Mouse (Mus musculus) liver, adult 2 months (tissue): ENCODE data around the gene Sh2b1. TPM values are rescaled to one million over a fixed set of nuclear protein-coding genes. Genes with fewer than 3 reads are reported as not detected.
"Not testable (repeated sequence)": the region's sequence is repeated elsewhere in the genome, so short reads cannot be mapped to it uniquely, and the experiment has no call there.

Experiments used
- DNase-seq: peaks from one replicate; pipeline ENCODE4 v3.0.0-alpha.2; 2011; ENCODE audit warnings: low read depth, low spot score; ENCODE audit errors: extremely low read depth
- H3K27ac ChIP-seq: fragments of 200-500 bp; replicated peaks from 2 replicates; pipeline ENCODE4 v1.5.1; 2012; ENCODE audit warnings: low read depth, mild to moderate bottlenecking, control low read depth, inconsistent platforms, low read length; ENCODE audit not compliant: insufficient read depth
- H3K27me3 ChIP-seq: fragments of 200-500 bp; 2 replicates; pipeline ENCODE4 v1.6.1; 2012; ENCODE audit warnings: mild to moderate bottlenecking, moderate library complexity, low read length, inconsistent platforms; ENCODE audit not compliant: control insufficient read depth, insufficient read depth
- H3K36me3 ChIP-seq: fragments of 200-500 bp; 2 replicates; pipeline ENCODE4 v1.6.1; 2012; ENCODE audit warnings: low read length, inconsistent platforms; ENCODE audit not compliant: control insufficient read depth, insufficient read depth
- H3K4me1 ChIP-seq: fragments of 200-500 bp; 2 replicates; pipeline ENCODE4 v1.6.1; 2011; ENCODE audit warnings: low read length; ENCODE audit not compliant: control insufficient read depth, insufficient read depth
- H3K4me3 ChIP-seq: fragments of 200-500 bp; 2 replicates; pipeline ENCODE4 v1.5.1; 2011; ENCODE audit warnings: low read depth, mild to moderate bottlenecking, control low read depth, low read length, moderate library complexity; ENCODE audit not compliant: insufficient read depth
- H3K79me2 ChIP-seq: fragments of 200-500 bp; 2 replicates; pipeline ENCODE4 v1.6.1; 2012; ENCODE audit warnings: inconsistent platforms, mild to moderate bottlenecking, low read length, moderate library complexity; ENCODE audit not compliant: control insufficient read depth, insufficient read depth
- H3K9ac ChIP-seq: fragments of 200-500 bp; 2 replicates; pipeline ENCODE4 v1.6.1; 2012; ENCODE audit warnings: low read depth, mild to moderate bottlenecking, control low read depth, inconsistent platforms, low read length
- CTCF ChIP-seq: fragments of 200-500 bp; IDR thresholded peaks from 2 replicates; pipeline ENCODE4 v1.5.1; 2011; ENCODE audit warnings: low read depth, low read length, control low read depth
- POLR2A ChIP-seq: fragments of 200-500 bp; IDR thresholded peaks from 2 replicates; pipeline ENCODE4 v1.6.1; 2011; ENCODE audit warnings: low read length, control low read depth; ENCODE audit not compliant: insufficient read depth; ENCODE audit errors: extremely low read depth
- WGBS: fragments of 180-500 bp; shearing (Covaris S2); methylation state at CpG from one replicate; pipeline ENCODE4 v1.1.7; 2018; 5-methylcytosine and 5-hydroxymethylcytosine counted together
- polyA plus RNA-seq: library from polyadenylated mRNA; depleted of rRNA; stranded (reverse); fragments of >200 nt; gene quantifications from 2 replicates; pipeline ENCODE4 v1.2.3, GENCODE M21; 2012
- total RNA-seq: library from RNA; depleted of rRNA; stranded (reverse); fragments of >200 nt; gene quantifications from 2 replicates; pipeline ENCODE4 v1.2.3, GENCODE M21; 2014

Sh2b1 gene
- total and polyA plus RNA-seq, 2 experiments = 4.6 to 43.1 TPM

DNA sequence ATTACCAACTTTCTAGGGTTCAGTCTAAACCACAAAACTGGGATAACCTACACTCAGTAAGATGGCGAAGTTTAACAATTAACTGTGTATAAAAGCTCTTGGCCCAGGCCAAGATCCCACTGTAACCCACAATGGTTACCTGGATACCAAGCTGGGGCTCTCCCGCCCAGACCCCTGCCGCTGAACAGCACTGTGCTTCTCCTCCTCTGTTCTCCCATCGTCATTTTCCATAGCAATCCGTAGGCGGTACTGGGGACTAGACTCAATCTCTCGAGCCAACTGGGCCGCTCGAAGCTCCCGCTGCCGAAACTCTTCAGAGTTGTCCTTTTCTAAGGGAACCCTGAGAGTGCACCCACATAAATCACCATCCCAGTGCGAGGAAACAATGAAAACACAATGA, 22.7 kb upstream of the Sh2b1 start:
- Histone ChIP-seq H3K79me2 (peaks cover 4% of the 10 kb centered on the region; the same call in 1 of the 2 replicates), H3K27ac (no peak overlapping the region), H3K9ac (no peak overlapping the region), H3K27me3 (no peaks in the 10 kb centered on the region), H3K36me3 (peaks cover 73% of the 10 kb centered on the region), H3K4me3 (no peak overlapping the region), H3K4me1 (no peaks in the 10 kb centered on the region; the same call in 1 of the 2 replicates)
- TF ChIP-seq CTCF (no peak), POLR2A (no peak)
- WGBS = 92% methylated on average over 12 of the region's 12 CpGs
- DNase-seq = no peak

DNA sequence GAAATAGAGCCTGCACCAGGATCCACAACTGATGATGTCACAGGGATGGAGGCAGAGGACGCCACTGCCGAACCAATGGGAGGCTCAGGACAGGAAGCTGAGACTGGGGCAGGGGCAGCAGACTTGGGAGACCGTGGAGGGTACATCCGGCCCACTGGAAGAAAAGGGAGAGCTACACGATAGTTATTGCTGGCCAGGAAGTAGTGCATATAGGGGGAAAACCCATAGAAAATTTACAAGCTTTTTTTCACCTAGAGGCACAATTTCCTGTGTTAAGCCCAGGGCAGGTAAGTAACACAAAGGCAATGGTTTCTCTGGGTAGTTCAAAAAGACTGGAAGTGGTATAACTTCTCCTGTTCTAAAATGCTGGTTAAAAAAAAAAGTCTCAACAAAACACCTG, 21.3 kb upstream of the Sh2b1 start:
- TF ChIP-seq CTCF (no peak), POLR2A (no peak)
- no peaks in the 10 kb centered on the region for H3K4me1 ChIP-seq
- H3K79me2 ChIP-seq = 0 out of 2 replicates have a peak, but pooled peaks cover 4% of the 10 kb centered on the region
- no peaks in the 10 kb centered on the region for H3K27me3 ChIP-seq
- no peak overlapping the region for H3K4me3 ChIP-seq
- no peak for DNase-seq
- H3K36me3 ChIP-seq = peaks cover 79% of the 10 kb centered on the region
- H3K27ac ChIP-seq = no peak overlapping the region
- no peak overlapping the region for H3K9ac ChIP-seq
- WGBS = 83% methylated on average over 5 of the region's 5 CpGs

DNA sequence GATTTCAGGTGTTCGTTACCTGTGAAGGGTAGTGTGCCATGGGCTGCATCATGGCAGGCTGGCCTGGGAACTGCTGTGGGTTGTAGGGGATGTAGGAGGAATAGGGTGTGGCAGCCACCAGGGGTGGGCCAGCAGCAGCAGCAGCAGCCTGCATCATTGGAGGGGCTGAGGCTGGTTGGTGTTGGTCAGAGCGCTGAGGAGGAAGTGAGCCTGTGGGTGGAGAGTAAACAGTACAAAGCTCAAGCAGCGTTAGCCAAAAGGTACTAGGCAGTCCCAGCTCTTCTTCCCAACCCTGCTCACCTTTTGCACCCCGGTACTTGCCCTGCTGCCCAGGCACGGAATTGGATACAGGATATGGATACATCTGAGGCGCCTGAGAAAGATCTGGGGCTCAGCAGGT, 18.9 kb upstream of the Sh2b1 start:
- no peak overlapping the region for H3K27ac ChIP-seq
- no peaks in the 10 kb centered on the region for H3K27me3 ChIP-seq
- H3K4me3 ChIP-seq = no peak overlapping the region
- H3K79me2 ChIP-seq = no peaks in the 10 kb centered on the region
- DNase-seq = peak; percentile 36
- no peaks in the 10 kb centered on the region for H3K4me1 ChIP-seq
- no peak overlapping the region for H3K9ac ChIP-seq
- H3K36me3 ChIP-seq = peaks cover 68% of the 10 kb centered on the region
- WGBS = 45% methylated on average over 6 of the region's 6 CpGs
- TF ChIP-seq POLR2A (no peak), CTCF (no peak)

GRCm38 (mm10) chr7:126491973-126492372, 16.7 kb upstream of the Sh2b1 start:
- no peak for DNase-seq
- WGBS = 82% methylated on average over 11 of the region's 11 CpGs
- Histone ChIP-seq H3K27ac (no peak overlapping the region), H3K79me2 (no peaks in the 10 kb centered on the region), H3K4me1 (peaks cover 6% of the 10 kb centered on the region; the same call in 1 of the 2 replicates), H3K9ac (no peak overlapping the region), H3K27me3 (no peaks in the 10 kb centered on the region), H3K36me3 (peaks cover 49% of the 10 kb centered on the region), H3K4me3 (no peak overlapping the region)
- no peak for TF ChIP-seq POLR2A
- no peak for TF ChIP-seq CTCF

DNA sequence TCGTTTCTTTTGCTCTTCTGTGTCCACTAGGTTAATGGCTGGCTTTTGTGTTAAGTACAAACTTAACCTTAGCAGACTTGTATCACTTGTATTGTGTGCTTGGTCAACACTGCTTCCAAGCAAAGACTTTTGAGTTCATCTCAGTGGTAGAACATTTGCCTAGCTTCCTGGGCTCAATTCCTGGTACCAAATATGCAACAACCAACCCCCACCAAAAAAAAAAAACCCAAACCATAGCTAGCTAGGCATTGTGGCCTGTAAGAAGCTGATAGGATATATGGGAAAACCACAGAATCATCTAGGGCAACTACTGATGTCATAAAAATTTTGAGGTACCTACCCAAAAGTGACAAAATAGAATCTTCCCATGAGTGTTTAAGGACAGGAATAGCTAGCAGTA, 15.8 kb upstream of the Sh2b1 start:
- WGBS = 47% methylated on average over 1 of the region's 1 CpGs
- no peak for DNase-seq
- Histone ChIP-seq H3K4me3 (no peak overlapping the region), H3K4me1 (peaks cover 6% of the 10 kb centered on the region; the same call in 1 of the 2 replicates), H3K27me3 (no peaks in the 10 kb centered on the region), H3K79me2 (no peaks in the 10 kb centered on the region), H3K9ac (no peak overlapping the region), H3K36me3 (peaks cover 41% of the 10 kb centered on the region), H3K27ac (no peak overlapping the region)
- no peak for TF ChIP-seq CTCF
- no peak for TF ChIP-seq POLR2A

DNA sequence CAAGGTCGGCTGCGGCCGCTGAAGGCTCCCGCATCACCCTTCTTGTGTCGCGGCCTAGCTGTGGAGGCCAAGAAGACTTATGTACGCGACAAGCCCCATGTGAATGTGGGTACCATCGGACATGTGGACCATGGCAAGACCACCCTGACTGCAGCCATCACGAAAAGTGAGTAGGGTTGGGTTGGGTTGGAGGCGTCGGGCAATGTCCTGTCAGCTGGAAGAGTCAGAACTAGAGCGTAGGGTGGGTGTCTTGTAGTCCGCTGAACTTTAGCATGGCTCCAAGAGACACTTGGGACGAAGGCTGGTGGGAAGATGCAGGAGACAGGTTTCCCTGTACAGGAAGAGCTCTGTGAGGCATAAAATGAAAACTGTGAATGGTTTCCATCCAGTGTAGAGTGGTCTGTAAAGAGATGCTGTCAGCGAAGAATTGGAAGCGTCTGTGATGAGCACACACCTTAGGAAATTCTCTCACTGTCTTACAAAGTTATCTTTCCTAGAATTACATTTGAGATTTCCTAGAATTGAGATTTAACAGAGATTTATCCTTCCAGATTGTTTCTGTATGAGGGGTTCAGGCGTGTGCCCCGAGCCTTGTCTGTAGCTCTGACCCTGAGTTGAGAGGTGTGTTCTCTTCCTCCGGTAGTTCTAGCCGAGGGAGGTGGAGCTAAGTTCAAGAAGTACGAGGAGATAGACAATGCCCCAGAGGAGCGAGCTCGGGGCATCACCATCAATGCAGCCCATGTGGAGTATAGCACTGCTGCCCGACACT, 12.6 kb upstream of the Sh2b1 start:
- Histone ChIP-seq H3K9ac (peak overlapping the region; percentile 90), H3K36me3 (peaks cover 14% of the 10 kb centered on the region), H3K27ac (peak overlapping the region; percentile 18), H3K4me3 (peak overlapping the region; percentile 87)
- not testable (repeated sequence) for H3K79me2 ChIP-seq, H3K27me3 ChIP-seq, DNase-seq, H3K4me1 ChIP-seq
- 5% methylated on average over 25 of the region's 25 CpGs for WGBS
